In the genomic region with DNA sequence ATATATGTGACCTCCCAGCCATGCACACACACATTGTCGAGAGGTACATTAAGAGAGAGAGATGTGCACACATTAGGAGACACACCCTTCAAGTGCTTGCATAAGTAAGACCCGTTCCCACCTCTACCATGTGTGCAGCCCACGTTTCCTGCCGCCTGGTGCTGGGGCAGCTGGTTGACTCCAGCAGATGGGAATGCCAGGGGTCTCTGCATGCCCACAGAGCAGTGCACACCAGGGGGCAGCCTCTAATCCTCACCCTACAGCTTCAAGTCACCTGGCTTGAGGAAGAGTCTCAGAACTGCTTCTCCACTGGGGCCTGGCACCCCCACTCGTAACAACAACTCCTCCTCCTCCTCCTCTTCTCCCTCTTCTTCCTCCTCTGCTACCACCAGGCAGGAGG, we compare ENCODE assay signal across 8 mouse cellular contexts. TPM values are rescaled to one million over a fixed set of nuclear protein-coding genes. Genes with fewer than 3 reads are reported as not detected.
DNase-seq lines count a peak whose midpoint lies in the region; ATAC-seq and TF ChIP-seq lines count a peak whose summit lies in the region.

No protein-coding gene starts in this region.

- peaks cover 77 to 96% of the 10 kb centered on the region in 2 experiments for H3K4me1 ChIP-seq in heart, embryonic 14.5 days (ENCODE audit: control insufficient read depth in 2 of 2, insufficient read depth in 2 of 2, low read length in 2 of 2)
- H3K4me1 ChIP-seq in embryonic facial prominence, embryonic 11.5 days (ENCODE audit: control insufficient read depth, insufficient read depth, low read length): peaks cover 18% of the 10 kb centered on the region
- peaks cover 12% of the 10 kb centered on the region for H3K4me1 ChIP-seq in intestine, postnatal 0 days (replicated peaks; ENCODE audit: control insufficient read depth, insufficient read depth, low read length)

- WGBS in heart, embryonic 14.5 days: 29% methylated on average over 5 of the region's 5 CpGs
- 34% methylated on average over 5 of the region's 5 CpGs for WGBS in embryonic facial prominence, embryonic 11.5 days
- whole genome bisulfite sequencing in intestine, postnatal 0 days: 36% methylated on average over 5 of the region's 5 CpGs

- H3K4me2 ChIP-seq in heart, embryonic 14.5 days (ENCODE audit: low read length): peak overlapping the region; percentile 12; the same call in 1 of the 2 replicates
- no peak overlapping the region for H3K4me2 ChIP-seq in embryonic facial prominence, embryonic 11.5 days (ENCODE audit: low read depth, low read length)
- peak overlapping the region; percentile 24; the same call in 1 of the 2 replicates for H3K4me2 ChIP-seq in intestine, postnatal 0 days (replicated peaks; ENCODE audit: low read depth)

- no peak overlapping the region for H3K9ac ChIP-seq in heart, embryonic 14.5 days (ENCODE audit: low read length)
- 0 out of 2 replicates have a peak overlapping the region, but pooled peaks have one; percentile 4 for H3K9ac ChIP-seq in embryonic facial prominence, embryonic 11.5 days (replicated peaks; ENCODE audit: low read length)
- no peak overlapping the region for H3K9ac ChIP-seq in intestine, postnatal 0 days (ENCODE audit: low read depth, low read length)

- H3K27ac ChIP-seq in heart, embryonic 14.5 days (replicated peaks in 1 of 2; ENCODE audit: control insufficient read depth in 1 of 2, insufficient read depth in 1 of 2, low read depth in 2 of 2, low read length in 2 of 2): peak overlapping the region; percentile 3 to 66; a peak in 1 of 4 replicates
- peak overlapping the region; percentile 1; the same call in 1 of the 2 replicates for H3K27ac ChIP-seq in embryonic facial prominence, embryonic 11.5 days (replicated peaks; ENCODE audit: low read depth, low read length)
- H3K27ac ChIP-seq in intestine, postnatal 0 days (ENCODE audit: low read depth, low read length): no peak overlapping the region

- no peaks in the 10 kb centered on the region for H3K27me3 ChIP-seq in heart, embryonic 14.5 days (ENCODE audit: control insufficient read depth, insufficient read depth, low read length)
- no peaks in the 10 kb centered on the region for H3K27me3 ChIP-seq in embryonic facial prominence, embryonic 11.5 days (ENCODE audit: control insufficient read depth, insufficient read depth, low read length)
- no peaks in the 10 kb centered on the region for H3K27me3 ChIP-seq in intestine, postnatal 0 days (replicated peaks; ENCODE audit: control insufficient read depth, insufficient read depth, low read length)

- ATAC-seq in heart, embryonic 14.5 days (ENCODE audit: insufficient number of reproducible peaks, insufficient read depth, low FRiP score, low read depth): no peak
- 0 out of 2 replicates have a peak, but pooled peaks have one; percentile 20 for ATAC-seq in embryonic facial prominence, embryonic 11.5 days (replicated peaks; ENCODE audit: insufficient number of reproducible peaks, low FRiP score, low TSS enrichment, low read depth)
- no peak for ATAC-seq in intestine, postnatal 0 days

- no peak overlapping the region for H3K4me3 ChIP-seq in heart, embryonic 14.5 days (ENCODE audit: control insufficient read depth in 1 of 2, insufficient read depth in 1 of 2, low read depth in 1 of 2, low read length in 2 of 2)
- no peak overlapping the region for H3K4me3 ChIP-seq in embryonic facial prominence, embryonic 11.5 days (ENCODE audit: low read depth, low read length)
- no peak overlapping the region for H3K4me3 ChIP-seq in intestine, postnatal 0 days (ENCODE audit: low read depth, low read length)

- DNase-seq in heart, adult 8-10 months (ENCODE audit: low spot score): no peak
- DNase-seq in 3134 (ENCODE audit: extremely low read depth, insufficient read length, low spot score): peak; percentile 70
- no peak for DNase-seq in embryonic facial prominence, embryonic 11.5 days (ENCODE audit: low spot score)
- DNase-seq in adrenal gland, postnatal 10 days: no peak
- DNase-seq in right cerebral cortex, postnatal 10 days (ENCODE audit: low spot score in 2 of 2): no peak
- DNase-seq in gastrocnemius, adult 8-10 months (ENCODE audit: low spot score in 2 of 2): no peak

- H3K9me3 ChIP-seq in heart, embryonic 14.5 days (ENCODE audit: control insufficient read depth, low read length): no peaks in the 10 kb centered on the region
- H3K9me3 ChIP-seq in embryonic facial prominence, embryonic 11.5 days (replicated peaks; ENCODE audit: control insufficient read depth, low read length): no peaks in the 10 kb centered on the region
- no peaks in the 10 kb centered on the region for H3K9me3 ChIP-seq in intestine, postnatal 0 days (ENCODE audit: control insufficient read depth)

- TF ChIP-seq CTCF in intestine, postnatal 0 days (IDR thresholded peaks at IDR 0.05; ENCODE audit: low read depth): peak; percentile 40; the same call in 1 of the 2 replicates

- no peaks in the 10 kb centered on the region for H3K36me3 ChIP-seq in heart, embryonic 14.5 days (ENCODE audit: control insufficient read depth, insufficient read depth, low read length)
- H3K36me3 ChIP-seq in embryonic facial prominence, embryonic 11.5 days (replicated peaks; ENCODE audit: control insufficient read depth, insufficient read depth, low read depth, low read length): no peaks in the 10 kb centered on the region
- H3K36me3 ChIP-seq in intestine, postnatal 0 days (ENCODE audit: control insufficient read depth, insufficient read depth): no peaks in the 10 kb centered on the region

RNA-seq across cellular contexts. Expression of a gene that starts 19.7 kb away (rescaled TPM):
- polyA plus RNA-seq in heart, embryonic 14.5 days (2014; fragmentation: Nextera tagmentation; extraction: Ambion mirVana): 8.8 and 9.1 TPM in 2 replicates
- total RNA-seq in heart, adult 8-10 months (2022): 10 to 100 TPM in 2 of 4 experiments, 1 to 10 TPM in 2; 6.2 to 12.6 (median 9.3) TPM
- 13.5 and 15.2 TPM in 2 replicates for polyA plus RNA-seq in embryonic facial prominence, embryonic 11.5 days (2014; fragmentation: Nextera tagmentation; extraction: Ambion mirVana)
- polyA plus RNA-seq in intestine, postnatal 0 days (2015; fragmentation: Nextera tagmentation; extraction: Ambion mirVana): 3.1 and 4.2 TPM in 2 replicates
- total RNA-seq in adrenal gland, postnatal 10 days (2021): 10 to 100 TPM; 13.8 to 20.5 TPM
- 1 to 10 TPM; 3.6 to 5.8 (median 4.7) TPM for total RNA-seq in gastrocnemius, adult 8-10 months (2022)
